Mouse (Mus musculus) erythroblast, embryonic 14.5 days (primary cell): ENCODE results near the gene Tmod2. TPM values are rescaled to one million over a fixed set of nuclear protein-coding genes. Genes with fewer than 3 reads are reported as not detected.
"Not testable (repeated sequence)": the region's sequence is repeated elsewhere in the genome, so short reads cannot be mapped to it uniquely, and the experiment has no call there.

Experiments used
- H3K27me3 ChIP-seq: 2 replicates; pipeline ENCODE4 v1.6.1; 2012; ENCODE audit warnings: inconsistent platforms; ENCODE audit not compliant: control insufficient read depth
- H3K36me3 ChIP-seq: 2 replicates; pipeline ENCODE4 v1.6.1; 2012; ENCODE audit warnings: mild to moderate bottlenecking, inconsistent platforms; ENCODE audit not compliant: control insufficient read depth
- H3K4me1 ChIP-seq: 2 replicates; pipeline ENCODE4 v1.6.1; 2012; ENCODE audit warnings: inconsistent platforms; ENCODE audit not compliant: control insufficient read depth
- H3K4me3 ChIP-seq: replicated peaks from 2 replicates; pipeline ENCODE3; 2012; ENCODE audit warnings: moderate library complexity, mild to moderate bottlenecking, inconsistent platforms
- H3K9me3 ChIP-seq: 2 replicates; pipeline ENCODE4 v1.6.1; 2012; ENCODE audit warnings: low read length, inconsistent platforms, mixed read lengths; ENCODE audit not compliant: control insufficient read depth
- GATA1 ChIP-seq: IDR thresholded peaks from 2 replicates; pipeline ENCODE4 v1.6.1; 2012; ENCODE audit warnings: low read length, inconsistent platforms, mixed read lengths
- TAL1 ChIP-seq: IDR thresholded peaks from 3 replicates; pipeline ENCODE4 v1.6.1; 2012; ENCODE audit warnings: low read length, inconsistent platforms, mixed read lengths
- polyA plus RNA-seq: library from polyadenylated mRNA; stranded (reverse); fragments of >175 nt; gene quantifications from 2 replicates; pipeline ENCODE4 v1.2.3, GENCODE M21; 2012

The Tmod2 gene
- polyA plus RNA-seq, 1 experiment, result not detected

GRCm38 (mm10) chr9:75545514-75545913 is 65.6 kb downstream of the Tmod2 start:
- H3K4me1 ChIP-seq, result peaks cover 37% of the 10 kb centered on the region

GRCm38 (mm10) chr9:75541497-75541896 is 69.6 kb downstream of the Tmod2 start:
- Histone ChIP-seq H3K4me1 (peaks cover 42% of the 10 kb centered on the region), H3K36me3 (no peaks in the 10 kb centered on the region), H3K9me3 (no peaks in the 10 kb centered on the region), H3K27me3 (no peaks in the 10 kb centered on the region), H3K4me3 (no peak overlapping the region)
- TF ChIP-seq GATA1, result no peak
- no peak for TF ChIP-seq TAL1

More at GRCm38 (mm10) chr9:75545514-75545913, 65.6 kb downstream of the Tmod2 start:
- TF ChIP-seq TAL1 (no peak), GATA1 (no peak)
- Histone ChIP-seq H3K4me3 (no peak overlapping the region), H3K36me3 (no peaks in the 10 kb centered on the region), H3K9me3 (no peaks in the 10 kb centered on the region), H3K27me3 (no peaks in the 10 kb centered on the region)

GRCm38 (mm10) chr9:75536422-75536821 is 74.7 kb downstream of the Tmod2 start:
- TF ChIP-seq GATA1, result no peak
- TF ChIP-seq TAL1, result no peak
- H3K9me3 ChIP-seq, result no peaks in the 10 kb centered on the region
- peaks cover 11% of the 10 kb centered on the region for H3K36me3 ChIP-seq
- no peak overlapping the region for H3K4me3 ChIP-seq
- no peaks in the 10 kb centered on the region for H3K27me3 ChIP-seq
- H3K4me1 ChIP-seq, result peaks cover 26% of the 10 kb centered on the region

GRCm38 (mm10) chr9:75534431-75534962 is 76.6 kb downstream of the Tmod2 start:
- no peak overlapping the region for H3K4me3 ChIP-seq
- TF ChIP-seq TAL1 (no peak), GATA1 (no peak)
- H3K27me3 ChIP-seq, result no peaks in the 10 kb centered on the region
- H3K9me3 ChIP-seq, result no peaks in the 10 kb centered on the region
- H3K4me1 ChIP-seq, result peaks cover 20% of the 10 kb centered on the region
- peaks cover 20% of the 10 kb centered on the region for H3K36me3 ChIP-seq

- Histone ChIP-seq H3K4me1 (peaks cover 25% of the 10 kb centered on the region), H3K36me3 (peaks cover 32% of the 10 kb centered on the region)
- not testable (repeated sequence) for H3K4me3 ChIP-seq, H3K9me3 ChIP-seq, H3K27me3 ChIP-seq
These were observed 78.1 kb downstream of the Tmod2 start for GRCm38 (mm10) chr9:75532989-75533388.

- TF ChIP-seq GATA1, result no peak
- TF ChIP-seq TAL1, result no peak
- Histone ChIP-seq H3K9me3 (no peaks in the 10 kb centered on the region), H3K4me1 (peaks cover 24% of the 10 kb centered on the region), H3K36me3 (peaks cover 36% of the 10 kb centered on the region), H3K27me3 (no peaks in the 10 kb centered on the region), H3K4me3 (no peak overlapping the region)
These were observed 78.7 kb downstream of the Tmod2 start for GRCm38 (mm10) chr9:75532461-75532860.

GRCm38 (mm10) chr9:75529358-75529757 is 81.8 kb downstream of the Tmod2 start:
- Histone ChIP-seq H3K36me3 (peaks cover 35% of the 10 kb centered on the region), H3K27me3 (no peaks in the 10 kb centered on the region), H3K9me3 (no peaks in the 10 kb centered on the region), H3K4me3 (no peak overlapping the region), H3K4me1 (peaks cover 23% of the 10 kb centered on the region)
- TF ChIP-seq GATA1, result no peak
- no peak for TF ChIP-seq TAL1

- H3K4me3 ChIP-seq, result no peak overlapping the region
- H3K9me3 ChIP-seq, result no peaks in the 10 kb centered on the region
- no peaks in the 10 kb centered on the region for H3K27me3 ChIP-seq
- H3K4me1 ChIP-seq, result peaks cover 23% of the 10 kb centered on the region
- H3K36me3 ChIP-seq, result peaks cover 34% of the 10 kb centered on the region
- TF ChIP-seq GATA1 (no peak), TAL1 (no peak)
These were observed 83.0 kb downstream of the Tmod2 start for GRCm38 (mm10) chr9:75528096-75528495.

- Histone ChIP-seq H3K4me1 (peaks cover 23% of the 10 kb centered on the region), H3K36me3 (peaks cover 35% of the 10 kb centered on the region), H3K4me3 (no peak overlapping the region), H3K9me3 (no peaks in the 10 kb centered on the region), H3K27me3 (no peaks in the 10 kb centered on the region)
- TF ChIP-seq GATA1 (peak; percentile 82), TAL1 (peak; percentile 81)
These were observed 83.6 kb downstream of the Tmod2 start for GRCm38 (mm10) chr9:75527368-75528059.

GRCm38 (mm10) chr9:75523646-75524045 is 87.5 kb downstream of the Tmod2 start:
- Histone ChIP-seq H3K4me3 (no peak overlapping the region), H3K9me3 (no peaks in the 10 kb centered on the region), H3K4me1 (peaks cover 19% of the 10 kb centered on the region), H3K36me3 (peaks cover 18% of the 10 kb centered on the region), H3K27me3 (no peaks in the 10 kb centered on the region)
- TF ChIP-seq TAL1 (no peak), GATA1 (no peak)
